Mouse (Mus musculus) retina, embryonic 14.5 days (tissue): ENCODE data around the gene Rps6ka3.

Experiments
- DNase-seq: peaks from one replicate; pipeline ENCODE4 v3.0.0-alpha.2; 2015; ENCODE audit warnings: low spot score

Rps6ka3 gene

GRCm38 (mm10) chrX:159321342-159321741 lies 111.2 kb downstream of the Rps6ka3 start:
- DNase-seq: peak; percentile 64

GRCm38 (mm10) chrX:159364506-159364905 lies 154.4 kb downstream of the Rps6ka3 start:
- no peak for DNase-seq

GRCm38 (mm10) chrX:159371831-159372752 lies 162.0 kb downstream of the Rps6ka3 start, which contains the start of gene Eif1ax:
TSS of gene Eif1ax (plus strand) at chrX:159372178.
- DNase-seq: peak; percentile 76

GRCm38 (mm10) chrX:159372753-159373144 lies 162.6 kb downstream of the Rps6ka3 start:
- DNase-seq: no peak

- no peak for DNase-seq
These were observed 177.0 kb downstream of the Rps6ka3 start for GRCm38 (mm10) chrX:159387105-159387504.

GRCm38 (mm10) chrX:159388953-159389352 lies 178.8 kb downstream of the Rps6ka3 start:
- DNase-seq: no peak

- no peak for DNase-seq
These were observed 180.3 kb downstream of the Rps6ka3 start for GRCm38 (mm10) chrX:159390347-159390962.

GRCm38 (mm10) chrX:159391239-159391638 lies 181.1 kb downstream of the Rps6ka3 start:
- no peak for DNase-seq

- peak; percentile 50 for DNase-seq
These were observed 199.1 kb downstream of the Rps6ka3 start for GRCm38 (mm10) chrX:159409253-159409652.

GRCm38 (mm10) chrX:159414130-159414828 lies 204.2 kb downstream of the Rps6ka3 start, which contains the start of gene Map7d2:
TSS of gene Map7d2 (plus strand) at chrX:159414572.
- DNase-seq: peak; percentile 57

- peak; percentile 34 for DNase-seq
These were observed 204.9 kb downstream of the Rps6ka3 start for GRCm38 (mm10) chrX:159414829-159415673.
